Mouse (Mus musculus) spleen, postnatal 0 days (tissue): Measurements from ENCODE around the gene Jazf1. TPM values are rescaled to one million over a fixed set of nuclear protein-coding genes. Genes with fewer than 3 reads are reported as not detected.

Experiments
- polyA plus RNA-seq: library from polyadenylated mRNA; unstranded; fragments of >200 nt; fragmentation: Nextera tagmentation; extraction: Ambion mirVana; gene quantifications from 2 replicates; pipeline ENCODE4 v1.2.1, GENCODE M21; 2015

Gene Jazf1
- polyA plus RNA-seq = 1.6 and 1.9 TPM in 2 replicates

DNA sequence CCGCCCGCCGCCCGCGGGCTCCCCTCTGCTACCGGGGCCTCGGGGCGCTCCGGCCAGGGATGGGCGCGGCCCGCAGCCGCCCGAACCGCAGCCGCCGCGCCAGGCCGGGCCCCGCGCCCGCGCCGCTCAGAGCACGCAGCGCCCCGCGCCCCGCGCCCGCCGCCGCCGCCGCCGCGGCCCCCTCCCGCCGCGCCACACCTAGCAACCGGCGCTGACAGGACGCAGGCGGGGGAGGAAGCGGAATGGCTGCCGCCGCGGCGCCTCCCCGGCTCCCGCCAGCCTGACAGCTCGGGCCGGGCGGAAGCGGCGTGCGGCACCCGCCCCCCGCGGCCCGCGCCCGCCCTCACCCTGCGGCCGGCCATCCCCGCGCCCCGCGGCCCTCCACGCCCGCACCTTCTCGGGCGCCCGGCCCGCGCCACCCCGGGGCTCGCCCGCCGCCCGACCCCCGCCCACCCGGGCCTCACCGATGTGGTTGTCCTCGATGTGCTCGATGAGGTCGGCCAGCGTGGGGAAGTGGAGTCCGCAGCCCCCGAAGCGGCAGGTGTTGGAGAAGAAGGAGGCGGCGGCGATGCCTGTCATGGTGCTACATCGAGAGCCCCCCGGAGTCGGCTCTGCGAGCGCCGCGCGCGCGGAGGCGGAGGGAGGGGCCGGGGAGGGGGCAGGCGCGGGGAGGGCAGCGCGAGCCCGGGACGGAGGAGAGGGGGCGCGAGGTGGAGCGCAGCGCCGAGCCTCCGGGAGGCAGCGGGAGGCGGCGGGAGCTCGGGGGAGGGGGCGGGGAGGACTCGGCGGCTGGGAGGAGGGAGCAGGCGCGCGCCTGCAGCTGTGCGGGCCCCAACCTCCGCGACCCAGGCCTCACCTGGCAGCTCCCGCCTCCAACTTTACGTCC, at the start of gene Jazf1:
Gene Jazf1, minus strand, starts transcription at position 643 of the 886 bp plus-strand sequence.

Other genes starting within 250 kb of the Jazf1 start
- 1.2 and 1.8 TPM in 2 replicates for gene Creb5, start 218.6 kb upstream of the Jazf1 start, polyA plus RNA-seq